Mouse (Mus musculus) bone marrow, adult 2 months (tissue): ENCODE data around the gene Olfml2a.

Source experiments
- CTCF ChIP-seq: fragments of 200-500 bp; IDR thresholded peaks from 2 replicates; pipeline ENCODE4 v1.5.1; 2011; ENCODE audit warnings: low read length, control low read depth; ENCODE audit not compliant: control insufficient read depth, insufficient read depth
- POLR2A ChIP-seq: fragments of 200-500 bp; IDR thresholded peaks from 2 replicates; pipeline ENCODE4 v1.6.1; 2011; ENCODE audit warnings: low read depth, mild to moderate bottlenecking, control low read depth, low read length, borderline replicate concordance; ENCODE audit not compliant: control insufficient read depth

DNA sequence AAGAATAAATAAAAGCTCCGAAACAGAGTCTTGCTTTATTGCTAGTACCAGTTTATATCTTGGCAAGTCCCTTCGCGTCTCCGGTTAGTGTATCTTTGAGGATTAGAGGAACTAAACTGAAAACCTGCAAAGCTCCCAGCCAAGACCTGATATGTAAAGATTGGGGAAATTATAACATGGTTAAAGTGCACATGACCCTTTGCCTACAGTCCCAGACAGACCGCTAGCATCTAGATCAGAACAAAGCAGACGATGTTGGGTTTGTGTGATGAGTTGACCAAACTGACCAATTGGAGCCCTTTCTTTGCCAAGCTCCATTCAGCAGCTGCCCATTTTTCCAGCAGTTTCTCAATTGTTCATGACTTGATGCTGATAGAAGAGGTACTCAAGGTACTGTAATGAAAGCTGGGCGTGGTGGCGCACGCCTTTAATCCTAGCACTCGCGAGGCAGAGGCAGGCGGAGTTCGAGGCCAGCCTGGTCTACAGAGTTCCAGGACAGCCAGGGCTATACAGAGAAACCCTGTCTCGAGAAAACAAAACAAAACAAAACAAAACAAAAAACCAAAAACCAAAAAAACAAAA lies 74.5 kb downstream of the Olfml2a start:
- TF ChIP-seq POLR2A (no peak), CTCF (no peak)
